Mouse (Mus musculus): ENCODE data around the gene Endod1.
"Not testable (repeated sequence)": the region's sequence is repeated elsewhere in the genome, so short reads cannot be mapped to it uniquely, and the experiment has no call there.

GRCm38 (mm10) chr9:14345866-14346265 is 35.4 kb downstream of the Endod1 start:
- TF ChIP-seq GATA1, TAL1 (IDR thresholded peaks at IDR 0.05; ENCODE audit: low read length): not testable (repeated sequence)
